Mouse (Mus musculus): ENCODE measurements around the gene Mogs.

Mogs gene

GRCm38 (mm10) chr6:83147280-83147679 is 32.0 kb downstream of the Mogs start:
- in situ Hi-C loops (cut with MboI, MseI): no loop called here

DNA sequence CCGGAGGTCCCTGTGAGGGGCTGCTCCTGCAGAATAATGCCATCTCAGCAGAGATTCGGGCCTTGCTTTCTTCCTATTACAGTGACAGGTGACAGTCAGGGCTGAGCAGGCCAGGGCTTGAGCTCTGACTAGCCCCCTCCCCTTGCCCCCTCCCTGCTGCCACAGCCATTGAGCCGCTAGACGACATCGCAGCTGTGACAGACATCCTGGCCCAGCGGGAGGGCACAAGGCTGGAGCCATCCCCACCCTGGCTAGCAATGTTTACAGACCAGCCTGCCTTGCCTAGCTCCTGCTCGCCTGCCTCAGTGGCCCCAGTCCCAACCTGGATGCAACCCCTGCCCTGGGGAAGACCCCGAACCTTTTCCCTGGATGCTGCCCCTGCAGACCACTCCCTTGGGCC is 36.4 kb downstream of the Mogs start:
- in situ Hi-C loops (cut with MboI, MseI): no loop called here

- in situ Hi-C loops (cut with MboI, MseI): no loop called here
Observed at GRCm38 (mm10) chr6:83153038-83153437, 37.7 kb downstream of the Mogs start.

DNA sequence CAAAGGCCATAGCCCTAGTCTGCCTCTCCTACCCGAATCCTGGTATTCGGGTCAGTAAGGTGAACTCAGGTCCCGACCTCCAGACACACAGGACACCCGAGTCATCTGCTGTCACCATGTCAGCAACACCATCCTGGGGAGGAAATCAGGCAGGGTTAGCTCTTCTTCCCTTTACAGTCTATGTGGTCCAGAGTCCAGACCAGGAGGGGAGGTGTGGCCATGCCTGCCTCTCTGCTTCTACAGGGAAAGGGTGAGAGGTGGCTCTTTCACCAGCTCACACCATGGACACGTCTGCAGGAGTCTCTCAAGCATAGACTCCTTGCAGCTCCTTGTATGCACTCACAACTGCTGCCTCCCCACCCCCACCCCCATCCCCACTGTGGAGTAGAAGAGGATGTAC is 38.2 kb downstream of the Mogs start:
- in situ Hi-C loops (cut with MboI, MseI): no loop called here

GRCm38 (mm10) chr6:83155552-83156238 is 40.4 kb downstream of the Mogs start:
- in situ Hi-C loops (cut with MboI, MseI): loop anchor here (5.0 kb wide), 1 partner anchor 48 kb away; the partner anchor contains the start of gene Mrpl53

GRCm38 (mm10) chr6:83156259-83156684 is 41.0 kb downstream of the Mogs start, which contains the start of the genes Wdr54 and 1700003E16Rik:
TSS of gene Wdr54 (minus strand) at chr6:83156397.
TSS of gene 1700003E16Rik (plus strand) at chr6:83156404.
- in situ Hi-C loops (cut with MboI, MseI): loop anchor here (5.0 kb wide), 1 partner anchor 49 kb away; the partner anchor contains the start of gene Mrpl53

- in situ Hi-C loops (cut with MboI, MseI): loop anchor here (5.0 kb wide), 1 partner anchor 52 kb away; the partner anchor contains the start of gene Mrpl53
Observed at GRCm38 (mm10) chr6:83159456-83159855, 44.2 kb downstream of the Mogs start.

GRCm38 (mm10) chr6:83161442-83161841 is 46.1 kb downstream of the Mogs start:
- in situ Hi-C loops (cut with MboI, MseI): no loop called here

DNA sequence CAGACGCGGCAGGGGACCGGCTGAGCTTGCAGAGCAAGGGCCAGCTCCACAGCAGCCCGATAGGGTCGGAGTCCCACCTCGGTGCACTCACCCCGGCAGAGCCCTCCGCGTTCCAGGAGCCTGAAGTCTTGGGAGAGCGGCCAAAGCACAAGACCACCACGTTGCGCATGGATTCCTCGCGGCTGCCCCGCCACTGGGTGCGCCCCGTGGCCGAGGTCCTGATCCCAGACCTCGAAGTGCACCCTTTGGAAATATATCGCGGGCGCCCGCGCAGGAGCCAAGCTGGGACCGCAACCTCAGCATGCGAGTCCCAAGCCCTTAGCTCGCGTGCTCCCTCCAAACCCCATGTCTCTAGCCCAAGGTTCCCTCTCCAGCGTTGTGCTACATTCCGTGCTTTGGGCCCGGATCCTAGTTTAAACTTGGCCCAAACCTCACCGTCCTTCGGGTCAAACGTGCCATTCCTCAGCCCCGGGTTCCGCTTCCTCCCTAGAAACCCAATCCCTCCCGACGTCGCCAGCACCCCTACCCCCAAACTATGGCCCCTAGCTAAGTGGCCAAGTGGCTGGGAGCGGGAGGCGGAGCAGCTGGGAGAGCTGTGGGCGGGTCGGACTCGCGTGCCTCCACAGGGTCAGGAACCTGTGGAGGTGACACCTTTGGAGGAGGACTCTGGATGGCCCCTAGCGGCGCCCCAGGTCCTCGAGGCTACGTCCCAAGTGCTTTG is 46.8 kb downstream of the Mogs start:
- in situ Hi-C loops (cut with MboI, MseI): no loop called here

GRCm38 (mm10) chr6:83162701-83163100 is 47.4 kb downstream of the Mogs start:
- in situ Hi-C loops (cut with MboI, MseI): no loop called here

- in situ Hi-C loops (cut with MboI, MseI): no loop called here
Observed at GRCm38 (mm10) chr6:83165026-83165606, 49.8 kb downstream of the Mogs start.

DNA sequence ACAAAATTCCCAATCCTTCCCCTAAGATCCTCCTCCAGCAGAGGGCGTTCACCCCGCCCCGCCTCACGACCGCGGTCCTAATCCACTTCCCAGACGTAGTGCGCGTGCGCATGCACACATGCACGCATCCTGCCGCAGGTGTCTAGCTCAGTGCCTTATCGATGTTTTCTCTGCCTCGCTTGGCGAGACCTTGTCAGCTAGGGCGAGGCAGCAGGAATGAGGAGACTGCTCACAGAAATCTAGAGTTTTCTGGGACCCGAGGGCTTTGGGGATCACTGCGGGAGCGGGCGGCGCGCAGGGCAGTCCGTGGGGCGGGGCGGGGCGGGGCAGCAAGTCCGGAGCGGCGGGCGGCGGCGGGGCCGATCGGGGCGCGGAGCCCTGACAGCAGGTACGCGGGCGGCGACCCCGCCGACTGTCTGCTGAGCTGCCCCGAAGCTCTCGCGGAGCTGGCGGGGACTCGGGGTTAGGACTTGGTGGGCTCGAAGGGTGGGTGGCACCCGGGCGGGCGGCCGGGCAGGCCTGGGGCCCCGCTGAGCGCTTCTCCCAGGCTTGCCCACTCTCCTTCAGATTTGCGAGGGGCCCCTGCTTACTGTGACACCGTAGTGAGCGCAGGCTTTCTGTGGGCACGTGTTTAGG is 50.4 kb downstream of the Mogs start, which contains the start of gene Dctn1:
TSS of gene Dctn1 (plus strand) at position 314 of the 636 bp plus-strand sequence.
- in situ Hi-C loops (cut with MboI, MseI): no loop called here

GRCm38 (mm10) chr6:83166243-83166630 is 50.9 kb downstream of the Mogs start:
- in situ Hi-C loops (cut with MboI, MseI): no loop called here

Data from regulatory T cell (primary cell).